ENCODE assay signal across 15 mouse cellular contexts in the genomic region with DNA sequence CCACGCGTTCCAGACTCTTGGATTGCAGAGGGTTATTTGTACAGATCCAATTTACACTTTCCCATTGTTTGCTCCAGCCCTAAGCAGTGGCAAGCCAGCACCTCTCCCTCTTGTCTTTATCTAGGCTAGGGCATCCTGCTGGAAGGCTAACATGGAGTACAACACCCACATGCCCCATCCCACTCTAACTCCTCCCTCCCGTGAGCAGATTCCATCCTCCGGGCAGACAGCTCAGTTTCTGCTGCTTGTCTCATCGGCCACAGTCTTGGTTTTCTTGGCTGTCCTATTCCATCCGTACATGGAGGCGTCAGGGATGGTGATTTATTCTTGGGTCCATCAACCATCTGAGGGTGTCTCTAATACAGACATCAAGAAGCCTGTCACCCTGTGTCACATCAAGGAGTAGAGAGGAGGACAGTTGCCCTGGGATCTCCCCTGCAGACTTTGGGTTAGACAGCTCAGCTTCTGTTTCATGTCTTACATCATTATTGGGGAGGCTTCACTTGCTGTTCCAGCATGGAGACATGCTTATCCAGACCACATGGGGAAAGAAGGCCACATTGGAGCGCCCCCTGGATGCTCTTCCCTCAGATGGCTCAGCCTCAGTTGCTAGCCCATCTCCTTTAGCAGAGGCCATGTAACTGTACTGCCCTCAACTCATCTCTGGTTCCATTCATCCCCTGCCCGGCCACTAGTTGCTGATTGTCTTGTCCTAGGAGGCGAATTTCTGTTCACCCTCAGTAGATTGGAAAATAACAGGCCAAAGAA.
A peak's percentile ranks its signal among the peaks of the same experiment; 100 is the strongest.
DNase-seq lines count a peak whose midpoint lies in the region; ATAC-seq and TF ChIP-seq lines count a peak whose summit lies in the region.
"Had no signal": no experiment of that assay in that cellular context is flagged by ENCODE, and none has a peak within 500 bp of the region (broad histone marks: within the 10 kb centered on the region; RNA-seq: fewer than 3 reads in every experiment).

No protein-coding gene starts in this region.

- H3K9me3 ChIP-seq in heart, embryonic 13.5 days: no peaks in the 10 kb centered on the region
- H3K9me3 ChIP-seq in liver, embryonic 12.5 days (replicated peaks): no peaks in the 10 kb centered on the region
- H3K9me3 ChIP-seq: embryonic facial prominence, embryonic 15.5 days; forebrain, embryonic 12.5 days; neural tube, embryonic 13.5 days had no signal

- H3K4me2 ChIP-seq in heart, embryonic 13.5 days: no peak overlapping the region
- no peak overlapping the region for H3K4me2 ChIP-seq in liver, embryonic 12.5 days
- H3K4me2 ChIP-seq: embryonic facial prominence, embryonic 15.5 days; forebrain, embryonic 12.5 days; neural tube, embryonic 13.5 days had no signal

- TF ChIP-seq POLR2A in brain, embryonic 14.5 days (IDR thresholded peaks at IDR 0.05; ENCODE audit: borderline replicate concordance, extremely low read depth, insufficient read depth, insufficient read length, poor library complexity, severe bottlenecking): no peak

- no peak for ATAC-seq in heart, embryonic 13.5 days (ENCODE audit: extremely low read depth, insufficient number of reproducible peaks, low FRiP score, low TSS enrichment)
- no peak for ATAC-seq in liver, embryonic 12.5 days

- 0 out of 2 replicates have a peak, but pooled peaks have one; percentile 6 for TF ChIP-seq CTCF in brain, embryonic 14.5 days (IDR thresholded peaks at IDR 0.05; ENCODE audit: borderline replicate concordance, extremely low read depth, insufficient read depth, insufficient read length)

- no peak overlapping the region for H3K4me3 ChIP-seq in heart, embryonic 13.5 days
- H3K4me3 ChIP-seq in liver, embryonic 12.5 days: no peak overlapping the region
- H3K4me3 ChIP-seq: embryonic facial prominence, embryonic 15.5 days; forebrain, embryonic 12.5 days; left cerebral cortex, adult 2 months; neural tube, embryonic 13.5 days had no signal

- peak overlapping the region; percentile 74 for H3K27ac ChIP-seq in heart, embryonic 13.5 days (replicated peaks)
- H3K27ac ChIP-seq in liver, embryonic 12.5 days: no peak overlapping the region
- H3K27ac ChIP-seq: embryonic facial prominence, embryonic 15.5 days; left cerebral cortex, adult 2 months; neural tube, embryonic 13.5 days had no signal

- DNase-seq in heart, postnatal 4 days: no peak
- DNase-seq in liver (peak; percentile 17), ES-CJ7 (ENCODE audit: low read depth, low spot score) (peak; percentile 65)
- DNase-seq in brain, embryonic 14.5 days (ENCODE audit: low read depth): no peak
- DNase-seq in adrenal gland, adult 8-10 months: no peak
- no peak for DNase-seq in layer of hippocampus, adult 8-10 months (ENCODE audit: low spot score in 2 of 2)
- DNase-seq: adrenal gland, postnatal 36 days; kidney, postnatal 36 days; lung, postnatal 14 days had no signal

- no peaks in the 10 kb centered on the region for H3K27me3 ChIP-seq in heart, embryonic 13.5 days (replicated peaks)
- H3K27me3 ChIP-seq in liver, embryonic 12.5 days (replicated peaks): no peaks in the 10 kb centered on the region
- H3K27me3 ChIP-seq: embryonic facial prominence, embryonic 15.5 days; forebrain, embryonic 12.5 days; neural tube, embryonic 13.5 days had no signal

- peaks cover 33% of the 10 kb centered on the region for H3K4me1 ChIP-seq in heart, embryonic 13.5 days
- peaks cover 7% of the 10 kb centered on the region for H3K4me1 ChIP-seq in liver, embryonic 12.5 days

- peaks cover 38% of the 10 kb centered on the region for H3K36me3 ChIP-seq in heart, embryonic 13.5 days
- H3K36me3 ChIP-seq in liver, embryonic 12.5 days: peaks cover 61% of the 10 kb centered on the region

- whole genome bisulfite sequencing in heart, embryonic 13.5 days: 62% methylated on average over 10 of the region's 10 CpGs
- 80% methylated on average over 10 of the region's 10 CpGs for WGBS in liver, embryonic 12.5 days (ENCODE audit: insufficient replicate concordance)

- H3K9ac ChIP-seq in heart, embryonic 13.5 days: peak overlapping the region; percentile 21; the same call in 1 of the 2 replicates
- H3K9ac ChIP-seq in liver, embryonic 12.5 days: no peak overlapping the region
- H3K9ac ChIP-seq: embryonic facial prominence, embryonic 15.5 days; forebrain, embryonic 12.5 days; neural tube, embryonic 13.5 days had no signal

Comparison
In these comparisons a context has a peak if more than half of its experiments do, and no peak if none do; other contexts are left out.
1. DNase-seq: peak in liver (single experiment) and ES-CJ7 (single experiment); none in heart, postnatal 4 days (single experiment), brain, embryonic 14.5 days (single experiment), adrenal gland, adult 8-10 months (single experiment) and layer of hippocampus, adult 8-10 months (0 of 2).